Mouse (Mus musculus): ENCODE data around the gene Ubr2.

Gene Ubr2

DNA sequence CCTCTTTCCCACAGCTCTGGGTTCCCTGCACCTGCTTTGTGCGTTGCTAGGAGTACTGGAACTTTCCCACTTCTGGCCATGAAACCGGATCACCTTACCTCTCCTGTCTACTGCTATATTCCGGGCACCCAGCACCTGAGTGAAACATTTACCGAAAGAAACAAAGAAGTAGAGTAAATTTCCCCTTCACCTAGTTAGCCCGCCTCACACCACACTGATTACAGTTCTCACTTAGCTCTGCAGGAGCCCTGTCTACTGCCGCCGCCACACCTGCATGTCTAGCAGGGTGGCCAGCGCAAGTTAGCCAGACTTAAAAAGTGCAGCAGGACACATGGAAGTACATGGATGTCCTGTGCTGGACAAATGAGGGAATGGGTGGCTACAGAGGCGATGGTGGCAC is 127.2 kb downstream of the Ubr2 start:
- DNase-seq (ENCODE audit: low spot score in 2 of 2): no peak

- no peak for DNase-seq (ENCODE audit: low spot score in 2 of 2)
Observed at GRCm38 (mm10) chr17:46881728-46882127, 128.6 kb downstream of the Ubr2 start.

DNA sequence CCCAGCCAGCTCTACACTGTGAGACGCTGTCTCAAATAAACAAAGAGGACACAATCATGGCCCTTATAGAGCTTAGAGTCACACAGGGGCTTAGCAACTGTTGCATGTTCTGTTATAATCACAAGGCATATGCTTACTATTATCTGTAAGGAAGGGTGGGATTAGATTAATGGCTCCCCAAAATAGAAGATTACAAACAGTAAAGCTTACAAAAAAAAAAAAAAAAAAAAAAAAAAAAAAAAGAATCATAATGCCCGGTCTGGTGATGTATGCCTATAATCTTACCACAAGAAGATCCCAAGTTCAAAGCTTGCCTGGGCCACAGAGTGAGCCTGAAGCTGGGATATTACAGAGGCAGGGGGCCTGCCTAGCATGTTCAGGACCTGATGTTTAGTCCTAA is 130.0 kb downstream of the Ubr2 start:
- DNase-seq (ENCODE audit: low spot score in 2 of 2): no peak

DNA sequence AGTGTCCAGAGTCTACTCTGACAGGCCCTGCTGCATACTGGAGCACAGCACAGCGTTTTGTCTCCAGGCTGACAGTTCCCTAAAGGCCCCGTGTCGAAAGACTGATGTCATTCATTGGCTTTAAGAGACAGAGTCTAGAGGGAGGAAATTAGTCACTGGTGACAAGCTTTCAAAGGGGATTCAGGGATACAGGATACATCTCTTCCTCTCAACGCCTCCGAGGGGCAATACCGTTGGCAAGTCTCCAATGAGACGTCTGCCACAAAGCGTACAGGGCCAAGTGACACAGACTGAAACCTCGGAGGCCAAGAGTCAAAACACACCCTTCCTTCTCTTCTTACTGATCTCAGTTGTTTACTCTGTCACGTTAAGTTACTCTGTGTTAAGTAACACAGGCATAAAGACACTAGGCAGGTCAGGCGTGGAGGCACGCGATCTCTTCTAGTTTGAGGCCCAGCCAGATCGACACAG is 130.5 kb downstream of the Ubr2 start:
- no peak for DNase-seq (ENCODE audit: low spot score in 2 of 2)
